Mouse (Mus musculus) heart, embryonic 12.5 days (tissue): ENCODE results near the gene Fance. TPM values are rescaled to one million over a fixed set of nuclear protein-coding genes. Genes with fewer than 3 reads are reported as not detected.

ENCODE experiments used
- ATAC-seq: fragments of 200-750 bp; cut with Nextera tagmentation; 2 replicates; pipeline ENCODE4 v1.8.0; 2017; ENCODE audit warnings: moderate TSS enrichment, moderate library complexity; ENCODE audit not compliant: insufficient number of reproducible peaks, low FRiP score
- H3K27ac ChIP-seq: fragments of 300-500 bp; sonication (generic); 2 replicates; pipeline ENCODE4 v1.5.1; 2016; ENCODE audit warnings: mild to moderate bottlenecking, moderate library complexity; ENCODE audit not compliant: poor library complexity, severe bottlenecking
- H3K27me3 ChIP-seq: fragments of 300-500 bp; sonication (generic); replicated peaks from 2 replicates; pipeline ENCODE4 v1.6.1; 2016; ENCODE audit warnings: mild to moderate bottlenecking, moderate library complexity
- H3K36me3 ChIP-seq: fragments of 300-500 bp; sonication (generic); 2 replicates; pipeline ENCODE4 v1.6.1; 2016; ENCODE audit warnings: mild to moderate bottlenecking, moderate library complexity
- H3K4me1 ChIP-seq: fragments of 300-500 bp; sonication (generic); replicated peaks from 2 replicates; pipeline ENCODE4 v1.6.1; 2016; ENCODE audit warnings: mild to moderate bottlenecking
- H3K4me2 ChIP-seq: fragments of 300-500 bp; sonication (generic); 2 replicates; pipeline ENCODE4 v1.6.1; 2016; ENCODE audit warnings: mild to moderate bottlenecking, moderate library complexity
- H3K4me3 ChIP-seq: fragments of 300-500 bp; sonication (generic); 2 replicates; pipeline ENCODE4 v1.5.1; 2016; ENCODE audit warnings: mild to moderate bottlenecking
- H3K9ac ChIP-seq: fragments of 300-500 bp; sonication (generic); 2 replicates; pipeline ENCODE4 v1.6.1; 2016; ENCODE audit warnings: mild to moderate bottlenecking, moderate library complexity
- H3K9me3 ChIP-seq: fragments of 300-500 bp; sonication (generic); replicated peaks from 2 replicates; pipeline ENCODE4 v1.6.1; 2016; ENCODE audit warnings: mild to moderate bottlenecking, moderate library complexity
- WGBS: fragments of 180-500 bp; shearing (Covaris S2); methylation state at CpG from one replicate; pipeline ENCODE4 v1.1.7; 2016; 5-methylcytosine and 5-hydroxymethylcytosine counted together
- polyA plus RNA-seq: library from polyadenylated mRNA; unstranded; fragments of >200 nt; fragmentation: Nextera tagmentation; extraction: Ambion mirVana; gene quantifications from 2 replicates; pipeline ENCODE4 v1.2.1, GENCODE M21; 2016

The Fance gene
- polyA plus RNA-seq, 1 experiment from 2014 or later, result 23.0 TPM

GRCm38 (mm10) chr17:28291346-28291745 lies 22.0 kb upstream of the Fance start:
- peaks cover 26% of the 10 kb centered on the region for H3K4me1 ChIP-seq
- no peak overlapping the region for H3K4me2 ChIP-seq
- 71% methylated on average over 7 of the region's 7 CpGs for WGBS
- no peak for ATAC-seq
- H3K4me3 ChIP-seq, result no peak overlapping the region
- H3K27ac ChIP-seq, result no peak overlapping the region
- no peaks in the 10 kb centered on the region for H3K27me3 ChIP-seq
- peaks cover 12% of the 10 kb centered on the region for H3K36me3 ChIP-seq
- H3K9ac ChIP-seq, result no peak overlapping the region
- peaks cover 7% of the 10 kb centered on the region for H3K9me3 ChIP-seq

- no peak overlapping the region for H3K9ac ChIP-seq
- no peak overlapping the region for H3K27ac ChIP-seq
- no peak for ATAC-seq
- peaks cover 7% of the 10 kb centered on the region for H3K9me3 ChIP-seq
- peaks cover 19% of the 10 kb centered on the region for H3K36me3 ChIP-seq
- no peak overlapping the region for H3K4me2 ChIP-seq
- H3K27me3 ChIP-seq, result no peaks in the 10 kb centered on the region
- WGBS, result 57% methylated on average over 4 of the region's 4 CpGs
- H3K4me1 ChIP-seq, result peaks cover 7% of the 10 kb centered on the region
- H3K4me3 ChIP-seq, result no peak overlapping the region
Measured at GRCm38 (mm10) chr17:28293716-28294115, 19.6 kb upstream of the Fance start.

- Histone ChIP-seq H3K9me3 (peaks cover 7% of the 10 kb centered on the region), H3K27ac (no peak overlapping the region), H3K9ac (no peak overlapping the region), H3K27me3 (no peaks in the 10 kb centered on the region), H3K4me3 (no peak overlapping the region), H3K4me2 (no peak overlapping the region), H3K4me1 (peaks cover 13% of the 10 kb centered on the region), H3K36me3 (peaks cover 28% of the 10 kb centered on the region)
- no peak for ATAC-seq
- 78% methylated on average over 17 of the region's 17 CpGs for WGBS
Measured at GRCm38 (mm10) chr17:28294449-28295333, 18.6 kb upstream of the Fance start.

GRCm38 (mm10) chr17:28298888-28299287 lies 14.4 kb upstream of the Fance start:
- Histone ChIP-seq H3K4me3 (no peak overlapping the region), H3K36me3 (peaks cover 22% of the 10 kb centered on the region), H3K27me3 (no peaks in the 10 kb centered on the region), H3K9ac (no peak overlapping the region), H3K4me2 (no peak overlapping the region), H3K4me1 (peaks cover 13% of the 10 kb centered on the region), H3K27ac (no peak overlapping the region), H3K9me3 (no peaks in the 10 kb centered on the region)
- no peak for ATAC-seq
- WGBS, result 91% methylated on average over 17 of the region's 17 CpGs

GRCm38 (mm10) chr17:28299669-28300320 lies 13.5 kb upstream of the Fance start:
- no peak overlapping the region for H3K4me2 ChIP-seq
- 42% methylated on average over 9 of the region's 11 CpGs for WGBS
- no peaks in the 10 kb centered on the region for H3K9me3 ChIP-seq
- H3K4me3 ChIP-seq, result no peak overlapping the region
- peak overlapping the region; percentile 1; the same call in 1 of the 2 replicates for H3K9ac ChIP-seq
- H3K27me3 ChIP-seq, result no peaks in the 10 kb centered on the region
- peaks cover 22% of the 10 kb centered on the region for H3K36me3 ChIP-seq
- ATAC-seq, result 0 out of 2 replicates have a peak, but pooled peaks have one; percentile 33
- no peak overlapping the region for H3K27ac ChIP-seq
- peaks cover 13% of the 10 kb centered on the region for H3K4me1 ChIP-seq

- Histone ChIP-seq H3K4me2 (no peak overlapping the region), H3K4me1 (peaks cover 13% of the 10 kb centered on the region), H3K27ac (no peak overlapping the region), H3K9ac (peak overlapping the region; percentile 1; the same call in 1 of the 2 replicates), H3K9me3 (peaks cover 3% of the 10 kb centered on the region; the same call in 1 of the 2 replicates), H3K4me3 (no peak overlapping the region), H3K27me3 (no peaks in the 10 kb centered on the region), H3K36me3 (peaks cover 22% of the 10 kb centered on the region)
- ATAC-seq, result no peak
- WGBS, result 55% methylated on average over 9 of the region's 9 CpGs
Measured at GRCm38 (mm10) chr17:28300323-28300722, 13.0 kb upstream of the Fance start.

GRCm38 (mm10) chr17:28300850-28301249 lies 12.5 kb upstream of the Fance start:
- Histone ChIP-seq H3K27me3 (no peaks in the 10 kb centered on the region), H3K4me2 (no peak overlapping the region), H3K4me3 (no peak overlapping the region), H3K9me3 (peaks cover 4% of the 10 kb centered on the region; the same call in 1 of the 2 replicates), H3K4me1 (peaks cover 13% of the 10 kb centered on the region), H3K27ac (no peak overlapping the region), H3K36me3 (peaks cover 22% of the 10 kb centered on the region), H3K9ac (no peak overlapping the region)
- WGBS, result 67% methylated on average over 3 of the region's 3 CpGs
- ATAC-seq, result no peak

- Histone ChIP-seq H3K27me3 (no peaks in the 10 kb centered on the region), H3K36me3 (no peaks in the 10 kb centered on the region), H3K9me3 (peaks cover 4% of the 10 kb centered on the region; the same call in 1 of the 2 replicates), H3K4me3 (no peak overlapping the region), H3K4me2 (no peak overlapping the region), H3K9ac (no peak overlapping the region), H3K27ac (no peak overlapping the region), H3K4me1 (peaks cover 8% of the 10 kb centered on the region)
- ATAC-seq, result no peak
- 49% methylated on average over 10 of the region's 10 CpGs for WGBS
Measured at GRCm38 (mm10) chr17:28305172-28305571, 8.1 kb upstream of the Fance start.

GRCm38 (mm10) chr17:28308297-28309195 lies 4.8 kb upstream of the Fance start:
- Histone ChIP-seq H3K9me3 (peaks cover 4% of the 10 kb centered on the region; the same call in 1 of the 2 replicates), H3K9ac (no peak overlapping the region), H3K27ac (no peak overlapping the region), H3K36me3 (no peaks in the 10 kb centered on the region), H3K4me3 (no peak overlapping the region), H3K4me2 (peak overlapping the region; percentile 48), H3K4me1 (peaks cover 9% of the 10 kb centered on the region), H3K27me3 (no peaks in the 10 kb centered on the region)
- no peak for ATAC-seq
- WGBS, result 13% methylated on average over 18 of the region's 18 CpGs

- Histone ChIP-seq H3K27ac (no peak overlapping the region), H3K4me2 (no peak overlapping the region), H3K9ac (no peak overlapping the region), H3K27me3 (no peaks in the 10 kb centered on the region), H3K36me3 (peaks cover 4% of the 10 kb centered on the region), H3K4me3 (no peak overlapping the region), H3K9me3 (no peaks in the 10 kb centered on the region), H3K4me1 (peaks cover 25% of the 10 kb centered on the region)
- no peak for ATAC-seq
- 76% methylated on average over 3 of the region's 3 CpGs for WGBS
Measured at GRCm38 (mm10) chr17:28310831-28311230, 2.5 kb upstream of the Fance start.
